Mouse (Mus musculus) left cerebral cortex, adult 2 months (tissue): ENCODE measurements around the gene Tbx6. TPM values are rescaled to one million over a fixed set of nuclear protein-coding genes. Genes with fewer than 3 reads are reported as not detected.

Experiments
- DNase-seq, 2 experiments: peaks; one replicate each; pipeline ENCODE4 v3.0.0; 2021 to 2022; ENCODE audit warnings: low spot score in 2 of 2, mixed read lengths in 1 of 2; ENCODE audit errors: extremely low spot score in 1 of 2
- H3K27ac ChIP-seq: fragments of 200-600 bp; 2 replicates; pipeline ENCODE4 v1.8.1; 2022
- H3K4me3 ChIP-seq: fragments of 200-600 bp; 2 replicates; pipeline ENCODE4 v1.8.1; 2022
- CTCF ChIP-seq: fragments of 200-600 bp; IDR thresholded peaks from 2 replicates; pipeline ENCODE4 v1.8.1; 2022; ENCODE audit warnings: antibody characterized with exemption, mild to moderate bottlenecking, moderate library complexity
- intact Hi-C: fragments of 180-260 bp; cut with DNase I; formaldehyde crosslinking; loops from one replicate; pipeline ENCODE4 v1.15.1; 2025
- total RNA-seq, 2 experiments: library from RNA; stranded (reverse); gene quantifications; 2 replicates each; pipeline ENCODE4 v1.2.3; 2021

Gene Tbx6
- total RNA-seq, 2 experiments from 2014 or later = 1.1 to 1.2 TPM

GRCm38 (mm10) chr7:126807405-126807804 is 26.1 kb downstream of the Tbx6 start:
- intact Hi-C loops = no loop called here

DNA sequence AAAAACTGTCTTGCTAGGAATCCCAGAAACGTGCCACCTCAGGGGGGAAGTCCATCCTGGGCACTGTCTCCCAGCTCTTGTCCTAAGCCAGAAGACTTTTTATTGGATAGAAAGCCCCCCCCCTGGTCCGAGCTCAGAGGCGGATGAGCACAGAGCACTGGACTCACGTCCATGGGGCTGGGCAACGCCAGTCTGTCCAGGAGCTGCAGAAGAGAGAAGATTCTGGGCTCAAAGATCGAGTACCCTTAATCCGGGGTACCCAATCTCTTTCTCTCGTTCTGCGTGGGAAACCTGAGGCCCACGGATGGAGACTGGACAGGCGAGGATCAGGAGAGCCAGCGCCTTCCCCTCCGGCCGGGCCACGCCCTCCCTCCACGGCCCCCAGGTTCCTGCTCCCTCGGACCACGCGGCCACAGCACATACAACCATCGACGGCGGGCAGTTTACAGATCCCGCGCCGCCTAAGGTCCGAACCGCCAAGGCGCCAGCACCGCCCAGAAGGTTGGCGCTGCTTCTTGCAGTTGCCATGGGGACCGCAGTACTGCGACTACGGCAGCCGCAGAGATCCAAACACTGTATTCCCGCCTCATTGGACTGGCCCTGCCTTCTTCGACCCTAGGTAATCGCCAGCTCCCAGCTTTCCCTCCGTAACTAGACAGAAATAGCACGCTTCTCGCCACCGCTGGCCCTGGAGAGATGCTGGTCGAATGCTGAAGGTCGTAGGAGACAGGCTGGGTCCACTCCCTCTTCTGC is 27.6 kb downstream of the Tbx6 start:
- DNase-seq = peak; percentile 90 to 92
- H3K4me3 ChIP-seq = peak overlapping the region; percentile 57
- intact Hi-C loops = no loop called here
- TF ChIP-seq CTCF = no peak; the same call in 1 of the 2 replicates
- peak overlapping the region; percentile 56 for H3K27ac ChIP-seq

More at GRCm38 (mm10) chr7:126807405-126807804, 26.1 kb downstream of the Tbx6 start:
- H3K27ac ChIP-seq = no peak overlapping the region
- no peak for DNase-seq
- no peak for TF ChIP-seq CTCF
- H3K4me3 ChIP-seq = no peak overlapping the region

- intact Hi-C loops = no loop called here
- no peak for TF ChIP-seq CTCF
- no peak for DNase-seq
- Histone ChIP-seq H3K4me3 (no peak overlapping the region; the same call in 1 of the 2 replicates), H3K27ac (no peak overlapping the region; the same call in 1 of the 2 replicates)
These were observed 28.6 kb downstream of the Tbx6 start for GRCm38 (mm10) chr7:126809723-126810369.

DNA sequence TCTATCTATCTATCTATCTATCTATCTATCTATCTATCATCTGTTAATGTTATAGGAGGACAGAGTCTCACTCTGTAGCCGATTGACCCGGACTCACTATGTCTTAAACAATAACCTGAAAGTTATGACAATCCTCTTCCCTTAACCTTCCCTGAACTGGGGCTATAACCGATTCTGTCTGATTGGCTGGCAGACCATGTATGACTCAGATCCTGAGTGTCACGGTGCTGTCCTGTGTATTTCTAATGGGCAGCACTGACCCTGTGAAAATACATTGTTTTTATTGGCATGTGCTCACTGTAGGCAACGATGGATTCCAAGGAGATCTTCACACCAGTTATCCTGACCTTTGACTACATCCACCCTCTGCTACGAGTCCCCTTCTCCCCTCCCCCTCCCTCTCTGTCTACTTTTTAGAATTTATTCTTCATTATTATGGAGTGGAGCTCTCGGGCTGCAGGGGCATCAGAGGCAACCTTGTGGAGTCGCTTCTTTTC is 34.5 kb downstream of the Tbx6 start:
- Histone ChIP-seq H3K27ac (no peak overlapping the region), H3K4me3 (no peak overlapping the region)
- no peak for DNase-seq
- intact Hi-C loops = no loop called here
- TF ChIP-seq CTCF = no peak

DNA sequence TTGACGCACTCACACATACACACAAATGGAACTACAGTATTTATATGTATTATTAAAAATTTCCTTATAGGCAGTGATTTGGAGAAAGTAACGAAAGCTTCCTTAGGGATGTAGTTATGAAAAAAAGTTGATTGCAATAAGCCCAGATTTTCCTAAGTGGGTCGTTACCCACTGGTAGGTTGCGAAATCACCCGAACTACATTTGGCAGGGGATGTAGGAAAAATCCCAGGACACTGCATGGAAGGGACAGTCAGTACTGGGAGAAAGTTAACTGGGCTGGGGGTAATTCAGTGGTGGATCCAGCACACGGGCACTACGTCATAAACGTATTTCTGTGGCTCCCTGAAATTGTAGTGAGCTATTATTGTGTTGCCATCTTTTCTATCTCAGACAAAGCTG is 35.2 kb downstream of the Tbx6 start:
- H3K4me3 ChIP-seq = no peak overlapping the region
- no peak for TF ChIP-seq CTCF
- H3K27ac ChIP-seq = no peak overlapping the region
- no peak for DNase-seq
- intact Hi-C loops = no loop called here

DNA sequence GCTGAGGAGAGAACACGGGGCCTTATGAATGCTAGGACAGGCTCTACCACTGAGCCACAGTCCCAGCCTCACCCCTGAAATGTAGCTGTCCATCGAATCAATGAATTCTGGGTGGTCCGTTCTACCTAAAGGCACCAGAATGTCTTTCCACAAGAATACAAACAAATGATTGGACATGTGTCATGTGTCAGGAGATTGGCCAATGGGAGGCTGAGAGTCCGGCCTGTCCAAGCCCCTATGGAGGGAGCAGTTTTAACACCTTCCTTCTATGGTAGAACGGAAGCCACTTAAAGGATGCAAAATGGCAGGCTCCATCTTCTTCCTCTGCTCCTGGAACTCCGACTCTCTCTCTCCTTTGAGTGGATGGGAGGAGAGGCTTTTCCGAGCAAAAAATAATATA is 36.3 kb downstream of the Tbx6 start:
- no peak overlapping the region for H3K4me3 ChIP-seq
- intact Hi-C loops = no loop called here
- H3K27ac ChIP-seq = no peak overlapping the region
- DNase-seq = no peak
- no peak for TF ChIP-seq CTCF

DNA sequence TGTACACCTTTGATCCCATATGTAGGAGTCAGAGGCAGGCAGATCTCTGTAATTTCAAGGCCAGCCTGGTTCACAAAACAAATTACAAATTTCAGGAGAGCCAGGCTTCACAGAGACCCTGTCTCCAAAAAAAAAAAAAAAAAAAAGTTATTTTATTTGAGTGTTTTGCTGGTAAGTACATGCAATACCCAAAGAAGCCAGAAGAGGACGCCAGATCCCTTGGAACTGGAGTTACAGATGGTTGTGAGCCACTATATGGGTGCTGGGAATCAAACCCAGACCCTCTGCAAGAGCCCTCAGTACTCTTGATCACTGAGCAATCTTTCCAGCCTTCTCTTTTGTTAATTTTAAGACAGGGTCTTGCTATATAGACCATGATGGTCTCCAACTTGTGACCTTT is 37.5 kb downstream of the Tbx6 start:
- Histone ChIP-seq H3K4me3 (no peak overlapping the region), H3K27ac (no peak overlapping the region)
- TF ChIP-seq CTCF = peak; percentile 23
- DNase-seq = no peak
- intact Hi-C loops = no loop called here

DNA sequence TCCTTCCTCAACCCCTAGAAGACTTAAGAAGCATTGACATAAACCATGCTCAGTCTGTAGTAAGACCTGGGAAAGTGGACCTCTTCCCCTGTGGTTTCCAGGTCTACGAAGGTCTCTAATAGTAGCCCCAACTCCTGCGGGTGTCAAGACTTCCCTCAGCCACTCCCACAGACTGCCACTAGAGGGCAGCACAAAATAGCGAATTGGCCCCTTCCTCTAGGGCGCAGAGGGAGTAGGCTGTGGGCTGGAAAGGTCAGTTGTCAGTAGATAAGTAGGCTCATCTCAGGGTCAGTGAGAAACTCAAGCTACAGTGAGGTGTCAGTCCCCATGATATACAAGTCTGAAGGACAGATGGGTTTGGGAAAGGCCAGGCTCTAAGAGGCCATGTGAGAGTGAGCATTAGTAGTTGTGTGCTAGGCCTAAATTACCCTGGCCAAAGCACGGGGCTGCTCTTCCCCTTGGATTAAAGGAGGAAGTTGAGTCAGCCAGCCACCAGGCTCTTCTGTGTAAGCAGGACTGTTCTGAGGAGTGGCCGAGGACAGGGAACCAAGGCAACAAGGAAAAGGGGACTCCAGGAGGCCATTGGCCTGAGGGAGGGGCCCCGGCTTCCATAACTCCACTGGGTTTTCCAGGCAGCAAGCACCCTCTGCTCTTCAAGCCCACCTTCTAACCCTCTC is 40.7 kb downstream of the Tbx6 start:
- intact Hi-C loops = loop anchor here (2.0 to 10.0 kb wide), 3 partner anchors 133 to 289 kb away; partner anchors contain the start of genes Gm42742, Prrt2 and Sez6l2
- TF ChIP-seq CTCF = peak; percentile 98
- DNase-seq = peak; percentile 76 to 83
- Histone ChIP-seq H3K27ac (peak overlapping the region; percentile 96), H3K4me3 (peak overlapping the region; percentile 60)

GRCm38 (mm10) chr7:126822741-126823140 is 41.5 kb downstream of the Tbx6 start:
- peak in 1 of 2 experiments; percentile 29 for DNase-seq
- intact Hi-C loops = loop anchor here (2.0 to 10.0 kb wide), 3 partner anchors 132 to 288 kb away; partner anchors contain the start of genes Gm42742, Prrt2 and Sez6l2
- Histone ChIP-seq H3K4me3 (peak overlapping the region; percentile 60), H3K27ac (peak overlapping the region; percentile 96)
- no peak for TF ChIP-seq CTCF

GRCm38 (mm10) chr7:126823202-126823711 is 42.0 kb downstream of the Tbx6 start:
- intact Hi-C loops = loop anchor here (2.0 to 10.0 kb wide), 3 partner anchors 132 to 288 kb away; partner anchors contain the start of genes Gm42742, Prrt2 and Sez6l2
- peak overlapping the region; percentile 96 for H3K27ac ChIP-seq
- peak in 1 of 2 experiments; percentile 37 for DNase-seq

DNA sequence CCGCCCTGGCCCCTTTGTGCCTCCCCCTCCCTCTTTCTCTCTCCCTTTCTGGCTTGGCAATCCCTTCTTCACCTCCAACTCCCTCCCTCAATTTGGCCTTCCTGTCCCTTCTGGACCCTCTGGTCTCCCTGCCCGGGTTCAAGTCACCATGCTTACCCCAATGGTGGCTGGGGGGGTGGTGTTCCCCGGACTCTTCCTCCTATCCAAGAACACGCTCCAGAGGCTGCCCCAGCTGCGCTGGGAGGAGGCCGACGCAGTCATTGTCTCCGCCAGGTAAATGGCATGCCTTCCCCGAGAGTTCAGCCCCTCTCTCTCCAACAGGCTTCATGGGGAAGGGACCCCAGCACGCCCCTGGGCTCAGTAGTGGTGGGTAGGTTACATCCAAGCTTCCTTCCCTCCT is 42.7 kb downstream of the Tbx6 start:
- DNase-seq = no peak
- H3K27ac ChIP-seq = peak overlapping the region; percentile 96
- intact Hi-C loops = loop anchor here (2.0 to 10.0 kb wide), 3 partner anchors 131 to 287 kb away; partner anchors contain the start of genes Gm42742, Prrt2 and Sez6l2
- no peak for TF ChIP-seq CTCF
- H3K4me3 ChIP-seq = peak overlapping the region; percentile 60

More at GRCm38 (mm10) chr7:126823202-126823711, 42.0 kb downstream of the Tbx6 start:
- no peak for TF ChIP-seq CTCF
- H3K4me3 ChIP-seq = peak overlapping the region; percentile 60
